Mouse (Mus musculus) heart, postnatal 0 days (tissue): Measurements from ENCODE around the gene Scrt2.

Source experiments
- CTCF ChIP-seq: IDR thresholded peaks from 2 replicates; pipeline ENCODE4 v1.5.1; 2016; ENCODE audit warnings: antibody characterized with exemption, control low read depth, low read depth
- EP300 ChIP-seq: IDR thresholded peaks from 2 replicates; pipeline ENCODE4 v1.6.1; 2016; ENCODE audit warnings: antibody characterized with exemption, low read depth

DNA sequence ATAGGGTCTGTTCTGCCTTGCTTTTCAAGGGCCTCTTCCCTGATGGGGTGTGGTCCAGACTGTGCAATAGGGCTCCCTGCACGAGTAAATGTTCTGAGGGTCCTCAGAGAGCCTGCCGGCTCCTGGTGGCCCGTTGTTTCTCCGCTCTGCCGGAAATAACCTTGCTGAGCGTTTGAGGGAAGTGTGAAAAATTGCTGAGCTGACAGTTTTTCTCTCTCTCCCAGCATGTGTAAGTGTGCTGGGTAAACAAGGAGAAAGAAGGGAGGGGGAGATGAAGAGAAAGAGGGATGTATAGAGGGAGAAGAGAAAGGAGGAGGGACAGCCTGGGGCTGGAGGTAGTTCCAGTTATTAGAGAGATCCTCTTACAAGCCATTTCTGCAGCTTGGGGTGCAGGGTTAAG lies 3.0 kb downstream of the Scrt2 start:
- TF ChIP-seq CTCF, result no peak
- TF ChIP-seq EP300, result no peak
